Mouse (Mus musculus) MEL-GATA-1-ER (cell line): Measurements from ENCODE around the gene Hrh3.

ENCODE experiments used
- DNase-seq: peaks from one replicate; pipeline ENCODE4 v3.0.0-alpha.2; 2012; ENCODE audit warnings: low read depth; ENCODE audit errors: extremely low read depth

Gene Hrh3

GRCm38 (mm10) chr2:180103978-180104658 lies at the start of gene Hrh3:
Hrh3 (minus strand) TSS chr2:180104488.
- no peak for DNase-seq

GRCm38 (mm10) chr2:180148551-180148950 lies 44.3 kb upstream of the Hrh3 start:
- DNase-seq, result no peak

GRCm38 (mm10) chr2:180147379-180147778 lies 43.1 kb upstream of the Hrh3 start:
- no peak for DNase-seq

- DNase-seq, result no peak
Observed at GRCm38 (mm10) chr2:180146091-180146490, 41.8 kb upstream of the Hrh3 start.

- DNase-seq, result peak; percentile 39
Observed at GRCm38 (mm10) chr2:180135414-180135813, 31.1 kb upstream of the Hrh3 start.

- no peak for DNase-seq
Observed at GRCm38 (mm10) chr2:180133911-180134310, 29.6 kb upstream of the Hrh3 start.

GRCm38 (mm10) chr2:180133231-180133630 lies 28.9 kb upstream of the Hrh3 start:
- DNase-seq, result no peak

GRCm38 (mm10) chr2:180127675-180128074 lies 23.4 kb upstream of the Hrh3 start:
- no peak for DNase-seq

GRCm38 (mm10) chr2:180126195-180126594 lies 21.9 kb upstream of the Hrh3 start:
- no peak for DNase-seq

- no peak for DNase-seq
Observed at GRCm38 (mm10) chr2:180124192-180124591, 19.9 kb upstream of the Hrh3 start.

- peak; percentile 63 for DNase-seq
Observed at GRCm38 (mm10) chr2:180120292-180120761, 16.0 kb upstream of the Hrh3 start.

- no peak for DNase-seq
Observed at GRCm38 (mm10) chr2:180119439-180120291, 15.4 kb upstream of the Hrh3 start.

- peak; percentile 98 for DNase-seq
Observed at GRCm38 (mm10) chr2:180118661-180119438, 14.6 kb upstream of the Hrh3 start, which contains the start of gene Osbpl2. Osbpl2 (plus strand) TSS chr2:180119306.

- DNase-seq, result no peak
Observed at GRCm38 (mm10) chr2:180117485-180118194, 13.4 kb upstream of the Hrh3 start.

- peak; percentile 20 for DNase-seq
Observed at GRCm38 (mm10) chr2:180116741-180117484, 12.6 kb upstream of the Hrh3 start.

- no peak for DNase-seq
Observed at GRCm38 (mm10) chr2:180116081-180116493, 11.8 kb upstream of the Hrh3 start.

GRCm38 (mm10) chr2:180115279-180115678 lies 11.0 kb upstream of the Hrh3 start:
- DNase-seq, result no peak

GRCm38 (mm10) chr2:180113909-180114890 lies 9.9 kb upstream of the Hrh3 start:
- DNase-seq, result no peak

GRCm38 (mm10) chr2:180108285-180108684 lies 4.0 kb upstream of the Hrh3 start:
- DNase-seq, result no peak
